Mouse (Mus musculus) hindbrain, postnatal 0 days (tissue): ENCODE data around the gene Rrm2. TPM values are rescaled to one million over a fixed set of nuclear protein-coding genes. Genes with fewer than 3 reads are reported as not detected.

Experiments used
- ATAC-seq: fragments of 200-750 bp; cut with Nextera tagmentation; 2 replicates; pipeline ENCODE4 v1.8.0; 2017; ENCODE audit warnings: mild to moderate bottlenecking, moderate TSS enrichment, moderate library complexity
- DNase-seq: peaks from one replicate; pipeline ENCODE4 v3.0.0-alpha.2; 2015; ENCODE audit warnings: low spot score
- H3K27ac ChIP-seq: fragments of 300-500 bp; sonication (generic); 2 replicates; pipeline ENCODE4 v1.5.1; 2014; ENCODE audit warnings: mild to moderate bottlenecking
- H3K27me3 ChIP-seq: fragments of 300-500 bp; sonication (generic); 2 replicates; pipeline ENCODE4 v1.6.1; 2014; ENCODE audit warnings: low read length, mixed read lengths; ENCODE audit not compliant: insufficient read depth
- H3K36me3 ChIP-seq: fragments of 300-500 bp; sonication (generic); 2 replicates; pipeline ENCODE4 v1.6.1; 2014; ENCODE audit warnings: low read length, mixed read lengths; ENCODE audit not compliant: insufficient read depth
- H3K4me1 ChIP-seq: fragments of 300-500 bp; sonication (generic); 2 replicates; pipeline ENCODE4 v1.6.1; 2014; ENCODE audit warnings: antibody characterized with exemption, low read length, mixed read lengths; ENCODE audit not compliant: insufficient read depth
- H3K4me2 ChIP-seq: fragments of 300-500 bp; sonication (generic); 2 replicates; pipeline ENCODE4 v1.6.1; 2014; ENCODE audit warnings: low read depth, mild to moderate bottlenecking, low read length, moderate library complexity, mixed read lengths
- H3K4me3 ChIP-seq: fragments of 300-500 bp; sonication (generic); 2 replicates; pipeline ENCODE4 v1.5.1; 2014; ENCODE audit warnings: low read length
- H3K9ac ChIP-seq: fragments of 300-500 bp; sonication (generic); replicated peaks from 2 replicates; pipeline ENCODE4 v1.6.1; 2014; ENCODE audit warnings: mild to moderate bottlenecking, low read length, moderate library complexity, mixed read lengths
- H3K9me3 ChIP-seq: fragments of 300-500 bp; sonication (generic); 2 replicates; pipeline ENCODE4 v1.6.1; 2016; ENCODE audit warnings: low read length, mixed read lengths
- CTCF ChIP-seq: IDR thresholded peaks from 2 replicates; pipeline ENCODE4 v1.5.1; 2016; ENCODE audit warnings: antibody characterized with exemption, control low read depth, low read depth
- WGBS: fragments of 180-500 bp; shearing (Covaris S2); extraction: QIAGEN DNeasy Blood & Tissue Kit; methylation state at CpG from one replicate; pipeline ENCODE4 v1.1.7; 2014; 5-methylcytosine and 5-hydroxymethylcytosine counted together
- polyA plus RNA-seq: library from polyadenylated mRNA; unstranded; fragments of >200 nt; fragmentation: Nextera tagmentation; extraction: Ambion mirVana; gene quantifications from 2 replicates; pipeline ENCODE4 v1.2.1, GENCODE M21; 2015
- total RNA-seq: library from RNA; depleted of rRNA; stranded (reverse); fragments of >200 nt; gene quantifications from 2 replicates; pipeline ENCODE4 v1.2.3, GENCODE M21; 2014

Gene Rrm2
- total and polyA plus RNA-seq, 2 experiments from 2014 or later, result 23.4 to 53.4 TPM

DNA sequence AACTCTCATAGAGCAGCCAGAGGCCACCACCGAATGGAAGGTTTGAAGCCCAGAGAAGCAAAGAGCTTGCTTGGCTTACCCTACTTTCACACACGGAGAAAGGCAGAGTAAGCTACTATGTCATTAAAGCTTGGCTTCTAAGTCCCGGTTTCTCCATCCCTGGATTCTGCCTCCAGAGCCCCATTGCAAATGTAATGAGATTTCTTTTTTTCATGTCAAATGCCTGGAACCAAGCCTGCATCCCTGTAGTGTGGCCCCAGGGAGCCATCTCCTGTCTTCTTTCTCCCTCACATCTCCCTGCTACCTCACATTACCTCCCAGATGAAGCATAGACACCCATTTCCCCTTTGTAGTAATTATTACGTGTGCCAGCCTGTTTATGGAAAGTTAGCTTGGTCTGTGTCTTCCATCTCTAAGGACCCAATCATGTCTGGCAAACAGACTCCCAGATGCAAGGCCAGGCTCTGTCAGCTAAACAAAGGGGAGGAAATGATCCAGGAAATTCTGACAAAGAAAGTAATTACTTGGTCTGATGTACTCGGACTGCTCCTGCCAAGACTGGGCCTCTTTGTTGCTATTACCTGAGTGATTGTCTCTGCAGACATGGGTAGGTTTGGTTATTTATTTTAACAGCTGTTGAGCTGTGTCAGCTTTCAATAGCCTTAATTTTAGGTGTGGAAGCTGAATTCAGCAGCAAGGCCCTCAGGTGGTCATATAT is 38.7 kb downstream of the Rrm2 start:
- Histone ChIP-seq H3K4me1 (peaks cover 6% of the 10 kb centered on the region; the same call in 1 of the 2 replicates), H3K4me2 (no peak overlapping the region), H3K27ac (peak overlapping the region; percentile 20; the same call in 1 of the 2 replicates), H3K36me3 (no peaks in the 10 kb centered on the region), H3K9me3 (no peaks in the 10 kb centered on the region), H3K27me3 (no peaks in the 10 kb centered on the region), H3K9ac (no peak overlapping the region), H3K4me3 (no peak overlapping the region)
- peak; percentile 28; the same call in 1 of the 2 replicates for ATAC-seq
- peak; percentile 37 for DNase-seq
- no peak for TF ChIP-seq CTCF
- WGBS, result 22% methylated on average over 5 of the region's 5 CpGs

- no peaks in the 10 kb centered on the region for H3K27me3 ChIP-seq
- H3K4me1 ChIP-seq, result peaks cover 6% of the 10 kb centered on the region; the same call in 1 of the 2 replicates
- H3K9me3 ChIP-seq, result no peaks in the 10 kb centered on the region
- no peak overlapping the region for H3K4me2 ChIP-seq
- H3K4me3 ChIP-seq, result no peak overlapping the region
- H3K27ac ChIP-seq, result no peak overlapping the region
- H3K9ac ChIP-seq, result no peak overlapping the region
- TF ChIP-seq CTCF, result no peak
- WGBS, result 55% methylated on average over 8 of the region's 8 CpGs
- ATAC-seq, result no peak
- no peak for DNase-seq
- H3K36me3 ChIP-seq, result no peaks in the 10 kb centered on the region
Measured at GRCm38 (mm10) chr12:24747297-24747696, 39.3 kb downstream of the Rrm2 start.

DNA sequence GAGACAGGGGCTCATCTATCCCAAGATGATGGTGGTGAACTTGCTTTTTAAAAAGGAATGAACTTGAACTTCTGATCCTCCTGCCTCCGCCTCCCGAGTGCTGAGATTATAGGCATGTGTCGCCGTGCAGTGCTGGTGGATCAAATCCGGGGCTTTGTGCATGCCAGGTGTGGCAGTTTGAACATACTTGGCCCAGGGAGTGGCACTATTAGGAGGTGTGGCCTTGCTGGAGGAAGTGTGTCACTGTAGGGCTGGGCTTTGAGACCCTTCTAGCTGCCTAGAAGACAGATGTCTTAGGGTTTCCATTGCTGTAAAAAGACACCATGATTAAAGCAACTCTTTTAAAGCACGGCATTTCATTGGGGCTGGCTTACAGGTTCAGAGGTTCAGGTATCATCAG is 42.5 kb downstream of the Rrm2 start:
- Histone ChIP-seq H3K27ac (no peak overlapping the region), H3K4me1 (peaks cover 14% of the 10 kb centered on the region; the same call in 1 of the 2 replicates), H3K36me3 (no peaks in the 10 kb centered on the region), H3K4me3 (no peak overlapping the region), H3K9ac (no peak overlapping the region), H3K4me2 (no peak overlapping the region), H3K27me3 (no peaks in the 10 kb centered on the region), H3K9me3 (no peaks in the 10 kb centered on the region)
- WGBS, result 94% methylated on average over 6 of the region's 6 CpGs
- ATAC-seq (no peak), DNase-seq (no peak)
- no peak for TF ChIP-seq CTCF

- Histone ChIP-seq H3K27me3 (no peaks in the 10 kb centered on the region), H3K9me3 (no peaks in the 10 kb centered on the region), H3K4me2 (no peak overlapping the region), H3K4me1 (peaks cover 10% of the 10 kb centered on the region; the same call in 1 of the 2 replicates), H3K36me3 (no peaks in the 10 kb centered on the region), H3K27ac (no peak overlapping the region), H3K9ac (no peak overlapping the region), H3K4me3 (no peak overlapping the region)
- DNase-seq, result no peak
- no peak for TF ChIP-seq CTCF
- no peak for ATAC-seq
- WGBS, result 78% methylated on average over 4 of the region's 4 CpGs
Measured at GRCm38 (mm10) chr12:24753680-24754079, 45.6 kb downstream of the Rrm2 start.

- no peak overlapping the region for H3K9ac ChIP-seq
- H3K9me3 ChIP-seq, result no peaks in the 10 kb centered on the region
- no peaks in the 10 kb centered on the region for H3K36me3 ChIP-seq
- ATAC-seq (no peak), DNase-seq (peak; percentile 55)
- H3K27me3 ChIP-seq, result no peaks in the 10 kb centered on the region
- TF ChIP-seq CTCF, result no peak
- 21% methylated on average over 5 of the region's 5 CpGs for WGBS
- H3K27ac ChIP-seq, result peak overlapping the region; percentile 5; the same call in 1 of the 2 replicates
- H3K4me3 ChIP-seq, result no peak overlapping the region
- H3K4me2 ChIP-seq, result no peak overlapping the region
- H3K4me1 ChIP-seq, result peaks cover 10% of the 10 kb centered on the region; the same call in 1 of the 2 replicates
Measured at GRCm38 (mm10) chr12:24754693-24755092, 46.7 kb downstream of the Rrm2 start.

GRCm38 (mm10) chr12:24755471-24755870 is 47.4 kb downstream of the Rrm2 start:
- no peak for DNase-seq
- Histone ChIP-seq H3K9me3 (no peaks in the 10 kb centered on the region), H3K9ac (no peak overlapping the region), H3K4me2 (no peak overlapping the region), H3K27ac (no peak overlapping the region), H3K4me3 (no peak overlapping the region), H3K36me3 (no peaks in the 10 kb centered on the region), H3K27me3 (no peaks in the 10 kb centered on the region), H3K4me1 (peaks cover 10% of the 10 kb centered on the region; the same call in 1 of the 2 replicates)
- ATAC-seq, result no peak
- WGBS, result 91% methylated on average over 9 of the region's 9 CpGs
- TF ChIP-seq CTCF, result no peak

DNA sequence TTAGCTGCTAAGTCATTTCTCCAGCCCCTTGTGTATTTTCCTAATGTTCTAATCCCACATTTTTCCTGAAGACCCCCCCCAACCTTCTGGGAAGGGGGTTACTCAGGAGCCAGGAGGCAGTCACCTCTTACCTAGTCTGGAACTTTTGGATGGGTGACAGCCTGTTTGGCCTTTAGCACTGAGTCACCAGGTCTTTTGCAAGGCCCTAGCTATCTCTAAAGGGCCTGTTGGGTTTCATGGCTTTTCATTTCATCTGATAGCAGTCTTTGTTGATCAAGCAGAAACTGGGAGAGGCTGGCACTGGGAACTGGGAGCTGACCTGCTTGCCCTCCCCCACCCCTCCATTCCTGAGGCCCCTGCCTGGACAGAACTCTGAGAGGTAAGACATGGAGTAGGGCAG is 49.3 kb downstream of the Rrm2 start:
- ATAC-seq (no peak), DNase-seq (no peak)
- no peaks in the 10 kb centered on the region for H3K9me3 ChIP-seq
- no peaks in the 10 kb centered on the region for H3K27me3 ChIP-seq
- no peak overlapping the region for H3K9ac ChIP-seq
- no peak overlapping the region for H3K4me3 ChIP-seq
- no peak overlapping the region for H3K4me2 ChIP-seq
- H3K27ac ChIP-seq, result no peak overlapping the region
- TF ChIP-seq CTCF, result no peak
- no peaks in the 10 kb centered on the region for H3K36me3 ChIP-seq
- peaks cover 10% of the 10 kb centered on the region; the same call in 1 of the 2 replicates for H3K4me1 ChIP-seq
